Mouse (Mus musculus): ENCODE results near the gene Atp6v0a4. TPM values are rescaled to one million over a fixed set of nuclear protein-coding genes. Genes with fewer than 3 reads are reported as not detected.

The Atp6v0a4 gene
- total RNA-seq, 4 experiments from 2014 or later: 1.6 to 13.4 (median 6.3) TPM

DNA sequence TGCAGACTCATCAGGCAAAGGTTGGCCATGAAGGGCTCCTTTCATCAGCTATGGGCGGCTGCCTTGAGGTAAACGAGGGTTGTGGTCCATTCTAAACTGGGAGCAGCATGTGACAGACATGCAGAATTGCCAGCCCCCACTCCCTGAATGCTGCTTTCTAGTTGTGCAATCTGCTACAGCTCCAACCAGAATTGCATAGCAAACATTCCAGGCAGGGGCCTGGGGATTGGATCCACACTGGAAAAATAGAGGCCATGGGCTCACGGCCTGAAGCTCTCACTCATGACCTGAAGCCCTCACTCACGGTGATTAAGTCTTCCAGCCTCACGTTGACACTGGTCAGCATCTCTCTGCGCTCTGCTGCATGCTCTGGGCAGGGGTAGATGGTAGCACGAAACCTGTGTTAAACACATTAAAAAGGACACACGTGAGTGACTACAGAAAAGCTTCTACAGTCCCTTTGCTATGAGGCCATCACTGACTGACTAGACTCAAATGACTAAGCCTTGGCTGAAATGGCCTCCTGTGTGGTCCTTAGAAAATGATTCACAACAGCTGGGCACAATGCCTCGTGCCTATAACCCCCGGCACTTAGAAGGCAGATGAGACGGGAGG is 42.6 kb downstream of the Atp6v0a4 start:
- no peak for DNase-seq (ENCODE audit: low spot score in 2 of 2)

DNA sequence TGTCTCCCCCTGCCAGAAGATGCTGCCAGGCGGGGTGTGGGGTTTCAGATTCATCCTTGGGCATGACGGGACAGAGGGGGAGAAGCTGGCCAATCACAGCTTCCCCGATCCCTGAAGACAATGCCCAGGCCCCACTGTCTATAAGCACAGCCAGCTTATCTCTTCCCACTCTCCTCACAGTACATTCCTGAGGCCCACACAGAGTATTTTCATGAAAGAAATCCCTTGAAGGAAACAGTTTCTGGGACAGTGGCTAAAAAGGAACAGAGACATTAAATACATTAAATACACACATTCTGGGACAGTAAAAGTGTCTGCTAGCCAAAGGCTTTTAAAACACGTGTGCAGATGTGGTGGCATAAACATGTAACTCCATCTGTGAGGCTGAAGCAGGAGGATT is 44.0 kb downstream of the Atp6v0a4 start:
- no peak for DNase-seq (ENCODE audit: low spot score in 2 of 2)

DNA sequence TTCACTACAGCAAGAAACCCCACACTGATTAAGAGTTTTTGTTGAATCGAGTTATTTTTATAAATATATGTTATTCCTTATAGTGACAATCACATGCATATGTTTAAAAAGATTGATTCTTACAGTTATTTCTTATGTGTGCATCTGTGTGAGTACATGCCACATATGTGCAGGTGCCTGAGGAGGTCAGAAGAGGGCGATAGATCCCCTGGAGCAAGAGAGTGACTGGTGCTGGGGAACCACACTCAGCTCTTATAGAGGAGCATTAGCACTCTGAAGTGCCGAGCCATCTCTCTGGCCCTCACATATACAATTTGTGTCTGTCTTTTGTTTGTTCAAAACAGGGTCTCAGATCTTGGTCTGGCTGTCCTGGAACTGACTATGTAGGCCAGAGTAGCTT is 50.8 kb downstream of the Atp6v0a4 start:
- DNase-seq (ENCODE audit: low spot score in 2 of 2): no peak

DNA sequence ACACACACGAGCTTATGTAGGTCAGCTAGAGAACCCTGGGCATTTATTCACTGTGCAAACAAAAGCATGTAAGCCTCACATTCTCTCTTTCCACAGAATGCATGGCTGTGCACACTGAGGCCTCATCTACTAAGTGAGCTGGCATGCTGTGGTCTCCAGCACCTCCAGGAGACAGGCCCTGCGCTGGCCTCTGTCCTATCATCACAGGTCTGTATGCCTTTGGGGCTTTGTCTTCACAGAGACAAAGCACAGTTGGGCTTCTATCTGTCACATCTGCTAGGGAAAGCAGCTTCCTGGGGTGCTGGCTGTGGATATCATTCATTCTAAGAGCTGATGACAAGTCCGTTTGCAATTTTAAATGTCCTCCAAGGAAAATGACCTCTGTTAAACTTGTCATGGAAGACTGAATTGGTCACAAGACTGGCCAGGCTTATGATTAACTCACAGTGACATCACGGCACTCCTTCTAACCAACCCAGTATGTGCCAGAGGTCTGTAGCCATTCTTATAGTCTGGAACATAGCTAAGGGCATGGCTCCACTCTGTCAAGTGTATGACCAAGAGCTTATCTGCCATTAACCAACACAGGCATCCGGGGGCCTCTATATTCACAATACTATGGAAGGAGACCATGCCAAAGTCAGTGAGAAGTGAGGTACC is 52.1 kb downstream of the Atp6v0a4 start:
- no peak for DNase-seq (ENCODE audit: low spot score in 2 of 2)

DNA sequence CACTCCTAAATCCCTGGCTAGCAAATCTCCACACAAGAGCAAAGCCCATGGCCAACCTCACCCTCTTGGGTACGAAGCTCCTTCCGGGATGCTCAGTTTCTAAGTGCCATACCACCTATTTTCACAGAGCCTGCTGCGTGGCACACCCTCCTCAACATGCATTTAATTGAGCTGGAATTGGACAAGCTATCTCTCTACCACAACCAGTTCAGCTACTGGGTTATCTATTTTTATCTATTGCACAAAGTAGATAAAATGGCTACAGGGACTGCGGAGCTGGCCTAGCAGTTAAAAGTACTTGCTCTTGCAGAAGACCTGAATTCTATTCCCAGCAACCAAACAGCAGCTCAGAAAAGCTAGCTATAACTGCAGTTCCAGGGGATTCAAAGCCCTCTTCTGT is 53.1 kb downstream of the Atp6v0a4 start:
- no peak for DNase-seq (ENCODE audit: low spot score in 2 of 2)

DNA sequence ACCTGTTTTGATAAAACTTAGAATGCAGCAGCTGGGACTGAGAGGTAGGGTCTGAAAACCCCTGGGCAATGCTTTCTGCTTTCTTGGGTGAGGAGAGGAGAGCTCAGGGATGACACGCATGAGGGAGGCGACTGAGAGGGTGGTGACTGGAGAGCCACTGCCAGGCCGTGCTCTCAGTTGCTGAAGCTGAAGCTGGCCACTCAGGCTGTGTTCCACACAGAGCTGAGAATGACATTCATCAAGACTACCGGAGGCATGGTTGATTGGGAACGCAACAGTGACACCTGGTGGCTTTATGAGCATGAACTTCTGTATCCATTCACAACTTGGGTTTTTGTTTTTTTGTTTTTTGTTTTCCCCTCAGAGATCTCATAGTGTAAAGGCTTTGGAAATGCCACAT is 58.2 kb downstream of the Atp6v0a4 start:
- DNase-seq (ENCODE audit: low spot score in 2 of 2): peak; percentile 36 to 50

DNA sequence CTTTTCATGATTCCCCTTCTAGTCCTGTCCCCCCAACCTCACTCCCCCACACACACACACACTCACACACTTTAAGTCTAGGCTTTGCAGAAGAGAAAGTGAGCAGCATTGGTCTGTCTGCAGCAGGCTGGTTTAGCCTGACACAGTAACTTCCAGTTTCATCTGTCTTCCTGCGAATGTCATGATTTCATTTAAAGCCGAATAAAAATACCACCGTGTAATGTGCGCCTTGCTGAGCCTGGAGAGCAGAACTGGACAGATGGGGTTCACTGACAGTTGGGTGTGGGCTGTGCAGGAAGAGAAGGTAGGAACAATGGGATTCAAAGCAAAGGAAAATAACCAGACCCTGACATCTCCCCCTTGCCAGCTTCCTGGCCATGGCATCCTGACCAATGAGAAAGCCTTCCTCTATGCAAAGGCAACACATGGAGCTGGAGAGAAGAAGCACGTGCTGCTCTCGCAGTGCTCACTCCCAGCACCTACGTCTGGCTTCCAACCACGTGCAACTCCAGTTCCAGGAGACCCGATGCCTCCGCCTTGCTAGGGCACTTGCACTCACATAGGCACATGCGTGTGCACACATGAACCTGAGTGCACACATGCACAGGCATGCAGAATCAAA is 58.8 kb downstream of the Atp6v0a4 start:
- DNase-seq (ENCODE audit: low spot score in 2 of 2): peak; percentile 21 to 43

DNA sequence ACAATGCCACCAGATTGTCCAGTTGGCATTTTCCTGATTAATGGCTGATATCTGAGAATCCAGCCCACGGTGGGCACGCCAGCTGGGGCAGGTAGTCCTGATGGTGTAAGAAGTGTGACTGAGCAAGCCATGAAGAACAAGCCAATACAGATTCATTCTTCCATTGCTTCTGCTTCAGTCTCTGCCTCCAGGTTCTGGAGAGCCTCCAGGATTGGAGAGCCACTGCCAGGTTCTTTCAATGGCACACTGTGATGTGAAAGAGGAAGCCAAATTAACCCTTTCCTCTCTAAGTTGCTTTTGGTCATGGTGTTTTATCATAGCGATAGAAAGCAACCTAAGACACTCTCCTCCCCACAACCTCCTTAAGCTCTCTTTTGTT is 59.3 kb downstream of the Atp6v0a4 start:
- peak; percentile 5 to 48 for DNase-seq (ENCODE audit: low spot score in 2 of 2)

DNA sequence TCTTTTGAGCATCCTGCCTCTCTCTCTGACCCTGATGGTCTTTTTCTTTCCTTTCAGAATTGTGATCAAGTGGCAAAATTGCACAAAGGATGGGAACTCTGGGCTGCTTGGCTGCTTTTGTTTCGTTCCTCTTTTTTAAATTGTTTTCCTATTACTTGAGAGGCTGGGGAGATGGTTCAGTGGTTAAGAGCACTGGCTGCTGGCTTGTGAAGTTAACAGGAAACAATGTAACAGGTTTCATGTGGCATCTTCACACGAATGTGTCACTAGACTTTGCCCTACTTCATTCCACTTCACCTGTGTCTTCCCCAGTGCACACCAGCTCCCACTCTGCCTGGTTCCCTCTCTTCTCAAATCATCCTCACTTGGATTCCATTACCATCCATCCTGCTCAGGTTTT is 59.8 kb downstream of the Atp6v0a4 start:
- no peak for DNase-seq (ENCODE audit: low spot score in 2 of 2)

DNA sequence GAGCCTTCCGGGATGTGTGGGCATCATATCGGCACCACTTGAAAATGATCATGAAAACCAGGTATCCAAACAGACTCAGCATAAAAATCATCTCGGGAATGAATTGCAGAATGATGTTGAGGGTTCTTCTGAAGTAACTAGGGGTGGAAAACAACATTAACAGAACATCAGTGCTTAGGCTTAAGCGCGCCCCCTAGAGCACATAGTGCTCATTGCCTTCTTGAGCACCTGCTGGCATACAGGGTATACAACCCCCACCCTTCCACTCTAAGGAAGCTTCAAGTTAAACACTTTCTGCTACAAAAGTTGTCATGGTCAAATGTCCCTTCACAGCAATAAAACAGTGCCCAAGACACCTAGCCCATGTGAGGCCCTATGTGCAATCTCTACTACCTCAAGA is 65.6 kb downstream of the Atp6v0a4 start:
- DNase-seq (ENCODE audit: low spot score in 2 of 2): no peak

DNA sequence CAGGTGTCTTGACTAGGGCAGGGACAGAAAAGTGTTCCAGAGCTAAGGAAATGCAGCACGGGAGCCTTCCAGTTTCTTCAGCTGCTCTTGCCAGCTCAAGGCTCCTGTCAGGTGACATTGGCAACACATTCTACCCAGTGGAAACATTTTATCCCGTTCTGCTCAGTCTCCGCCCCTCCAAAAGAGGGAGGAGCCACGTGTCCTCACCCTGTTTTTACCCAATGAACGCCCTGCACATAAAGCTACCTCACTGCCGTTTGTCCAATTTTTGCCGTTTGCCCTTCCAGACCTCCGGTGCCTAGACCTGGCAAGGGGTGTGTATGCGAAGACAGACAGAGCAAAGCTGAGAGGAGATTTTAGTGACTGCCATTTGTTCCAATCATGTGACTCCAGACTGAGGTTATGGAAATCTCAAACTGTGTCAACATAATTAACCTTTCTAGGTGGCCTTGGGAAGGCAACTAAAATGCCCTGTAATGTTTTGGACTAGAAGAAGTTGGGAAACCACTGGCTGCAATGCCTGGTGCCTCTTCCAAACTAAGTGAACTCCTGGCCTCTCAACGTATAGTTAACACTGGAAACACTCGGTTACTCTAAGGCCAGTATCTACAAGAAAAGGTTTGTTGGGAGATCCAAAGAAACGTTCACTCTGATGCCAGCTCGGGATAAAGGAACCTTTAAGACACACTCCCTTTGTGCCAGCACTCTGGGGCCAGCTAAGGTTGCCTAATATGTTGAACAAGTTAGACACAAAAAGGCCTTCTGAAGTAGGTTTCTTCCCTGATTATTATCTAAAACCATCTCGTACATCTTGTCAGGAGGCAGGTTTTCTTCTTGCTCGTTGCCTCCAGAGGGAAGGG is 68.7 kb downstream of the Atp6v0a4 start:
- no peak for DNase-seq (ENCODE audit: low spot score in 2 of 2)

DNA sequence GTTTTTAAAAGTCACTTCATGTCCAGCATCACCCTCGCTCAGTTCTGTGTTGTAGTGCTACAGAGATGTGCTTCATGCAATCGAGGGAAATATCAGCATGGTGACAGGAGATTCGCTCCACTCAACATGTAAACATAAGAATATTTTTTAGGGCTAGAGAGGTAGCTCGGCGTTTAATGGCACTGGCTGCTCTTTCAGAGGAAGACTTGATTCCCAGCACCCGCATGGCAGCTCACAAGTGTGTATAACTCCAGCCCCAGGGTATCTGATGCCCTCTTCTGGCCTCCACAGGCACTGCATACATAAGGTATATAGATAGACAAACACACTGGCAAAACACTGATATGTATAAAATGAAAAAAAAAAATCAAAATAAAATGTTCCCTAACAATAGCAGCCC is 74.8 kb downstream of the Atp6v0a4 start:
- DNase-seq (ENCODE audit: low spot score in 2 of 2): no peak

DNA sequence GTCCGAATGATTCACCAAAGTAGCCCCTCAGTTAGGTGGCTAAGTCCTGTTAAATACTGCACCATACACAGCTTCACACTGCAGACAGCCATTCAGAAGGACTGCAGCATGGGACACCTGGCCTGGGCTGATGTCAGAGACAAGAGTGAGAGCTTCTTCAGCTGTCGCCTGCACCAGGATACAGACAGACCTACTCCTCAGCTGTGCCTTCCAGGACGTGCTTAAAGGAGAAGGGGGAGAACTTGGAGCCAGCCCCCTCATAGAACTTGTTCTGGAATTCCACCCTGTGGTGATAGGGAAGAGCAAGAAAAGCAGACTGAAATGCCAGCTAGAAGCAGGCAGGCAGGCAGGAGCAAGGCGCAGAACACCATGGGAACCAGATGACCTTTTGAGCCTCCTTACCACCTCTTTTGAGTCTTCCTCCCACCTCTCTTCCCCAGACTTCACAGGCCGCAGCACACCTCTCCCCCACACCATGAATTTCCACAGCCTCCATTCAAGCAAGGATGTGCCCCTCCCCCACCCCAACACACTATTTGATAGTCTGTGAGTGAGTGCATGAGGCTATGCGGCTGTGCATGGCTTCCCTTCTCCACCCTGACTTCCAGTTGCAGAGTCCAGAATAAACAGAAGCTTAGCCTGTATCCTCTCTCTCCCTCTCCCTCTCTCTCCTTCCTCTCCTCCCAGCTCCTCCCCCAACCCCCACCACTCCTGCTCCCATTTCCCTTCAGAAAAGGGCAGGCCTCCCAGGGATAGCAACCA is 75.4 kb downstream of the Atp6v0a4 start:
- no peak for DNase-seq (ENCODE audit: low spot score in 2 of 2)

DNA sequence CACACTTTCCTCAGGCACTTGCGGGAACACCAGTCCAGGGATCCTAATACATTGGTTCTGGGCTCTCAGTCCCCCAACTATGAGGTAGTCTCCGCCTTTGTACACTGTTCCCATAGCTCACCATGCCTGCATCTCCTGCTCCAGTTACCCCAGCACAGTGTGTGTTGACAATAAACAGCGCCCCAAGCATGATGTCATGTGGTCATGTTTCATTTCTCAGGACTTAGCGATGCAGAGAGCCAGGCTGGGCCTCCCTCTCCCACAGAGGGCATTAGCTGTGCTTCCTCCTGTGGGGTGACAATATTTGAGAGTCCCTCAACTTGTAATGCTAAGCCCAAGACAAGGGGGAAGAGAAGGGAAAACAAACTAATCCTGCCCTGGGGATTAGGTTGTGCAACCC is 76.4 kb downstream of the Atp6v0a4 start:
- no peak for DNase-seq (ENCODE audit: low spot score in 2 of 2)

DNA sequence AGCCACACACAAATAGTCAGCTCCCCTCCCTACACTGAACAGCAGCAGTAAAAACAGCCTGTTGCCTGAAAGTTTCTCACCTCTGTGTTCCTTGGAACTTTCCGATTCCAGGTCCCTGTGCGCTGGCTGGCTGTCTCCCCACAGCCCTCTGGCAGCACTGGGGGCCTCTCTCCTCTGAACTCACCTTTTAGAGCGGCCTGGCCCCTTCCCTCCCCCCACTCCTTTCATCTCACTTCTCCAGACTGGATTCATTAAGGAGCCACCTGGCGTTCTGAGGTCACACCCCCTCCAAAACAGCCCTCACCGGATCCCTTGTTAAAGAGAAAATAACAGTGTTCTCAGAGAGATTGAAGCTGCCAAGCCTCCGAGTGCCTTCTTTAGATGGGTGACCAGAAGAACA is 77.5 kb downstream of the Atp6v0a4 start, which contains the start of gene Svopl:
Gene Svopl (minus strand): TSS at position 159 of the 400 bp plus-strand sequence.
- no peak for DNase-seq (ENCODE audit: low spot score in 2 of 2)

DNA sequence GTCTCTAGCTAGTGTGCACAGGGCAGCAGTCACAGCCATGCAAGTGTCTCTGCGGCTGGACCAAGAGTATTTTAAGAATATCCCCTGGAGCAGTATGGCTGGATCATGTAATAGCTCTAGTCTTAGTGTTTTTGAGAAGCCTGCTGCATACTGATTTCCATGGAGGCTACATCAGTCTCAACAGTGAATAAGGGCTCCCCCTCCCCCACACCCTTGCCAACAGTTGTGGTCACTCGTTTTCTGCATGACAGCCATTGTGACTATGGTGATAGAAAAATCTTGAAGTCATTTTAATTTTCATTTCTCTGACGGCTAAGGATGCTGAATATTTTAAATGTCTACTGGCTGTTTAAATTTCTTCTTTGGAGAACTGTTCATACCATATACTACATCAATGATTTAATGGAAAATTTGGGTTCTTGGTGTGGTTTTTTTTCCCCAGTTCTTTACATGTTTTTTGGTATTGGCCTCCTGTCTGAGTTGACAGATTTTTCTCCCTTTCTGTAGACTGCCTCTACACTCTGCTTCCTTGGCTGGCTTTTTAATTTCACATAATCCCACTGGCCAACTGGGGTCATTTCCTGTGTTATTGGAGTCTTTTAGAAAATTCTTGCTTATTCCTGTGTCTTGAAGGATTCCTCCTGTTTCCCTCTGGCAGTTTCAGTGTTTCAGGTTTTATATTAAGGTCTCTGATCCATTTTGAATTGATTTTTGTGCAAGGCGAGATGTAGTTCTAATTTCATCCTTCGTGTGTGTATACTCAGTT is 91.4 kb downstream of the Atp6v0a4 start:
- DNase-seq (ENCODE audit: low spot score in 2 of 2): no peak

DNA sequence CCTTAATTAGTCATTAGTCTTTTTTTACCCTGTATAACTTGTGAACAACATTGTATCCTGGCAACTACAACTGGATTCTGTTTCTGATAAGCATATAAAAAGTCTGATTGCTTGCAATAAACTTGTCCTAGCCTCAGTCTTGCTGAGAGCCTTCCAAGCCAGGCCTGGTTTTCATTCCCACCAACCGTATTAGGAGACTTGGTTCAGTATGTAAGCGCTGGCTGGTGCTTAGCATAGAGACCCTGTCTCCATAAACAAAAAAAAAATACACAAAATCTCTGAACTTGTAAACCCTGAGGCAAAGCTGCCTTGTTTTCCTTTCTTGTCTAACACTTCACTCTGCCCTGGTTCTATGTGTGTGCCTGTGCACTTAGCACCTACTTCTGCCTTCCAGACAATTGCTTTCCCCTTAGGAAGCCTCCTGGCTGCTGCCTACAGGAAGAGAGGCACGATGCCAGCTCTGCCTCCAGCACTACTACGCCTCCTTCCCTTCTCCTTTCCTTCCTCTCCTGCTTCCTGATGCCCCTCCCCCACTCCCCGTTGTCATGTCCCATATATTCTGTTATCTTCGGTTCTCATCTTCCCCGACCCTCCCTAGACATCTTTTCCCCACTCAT is 92.4 kb downstream of the Atp6v0a4 start:
- DNase-seq (ENCODE audit: low spot score in 2 of 2): no peak

DNA sequence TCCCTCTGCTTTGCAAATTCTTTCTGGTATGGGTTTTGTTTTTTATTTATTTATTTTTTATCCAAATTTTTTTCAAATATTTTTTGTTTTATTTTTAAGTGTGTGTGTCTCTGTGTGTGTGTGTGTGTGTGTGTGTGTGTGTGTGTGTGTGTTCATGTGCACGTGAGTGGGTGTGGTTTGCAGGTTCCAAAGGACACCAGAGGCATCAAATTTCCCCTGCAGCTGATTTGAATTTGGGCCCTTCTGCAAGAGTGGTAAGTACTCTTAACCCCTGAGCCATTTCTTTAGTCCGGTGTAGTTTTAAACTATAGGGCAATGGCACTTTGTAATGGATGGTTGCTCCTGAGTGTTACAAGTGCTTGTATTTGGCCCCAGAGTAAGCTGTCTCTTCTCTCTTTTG is 96.2 kb downstream of the Atp6v0a4 start:
- DNase-seq (ENCODE audit: low spot score in 2 of 2): no peak

DNA sequence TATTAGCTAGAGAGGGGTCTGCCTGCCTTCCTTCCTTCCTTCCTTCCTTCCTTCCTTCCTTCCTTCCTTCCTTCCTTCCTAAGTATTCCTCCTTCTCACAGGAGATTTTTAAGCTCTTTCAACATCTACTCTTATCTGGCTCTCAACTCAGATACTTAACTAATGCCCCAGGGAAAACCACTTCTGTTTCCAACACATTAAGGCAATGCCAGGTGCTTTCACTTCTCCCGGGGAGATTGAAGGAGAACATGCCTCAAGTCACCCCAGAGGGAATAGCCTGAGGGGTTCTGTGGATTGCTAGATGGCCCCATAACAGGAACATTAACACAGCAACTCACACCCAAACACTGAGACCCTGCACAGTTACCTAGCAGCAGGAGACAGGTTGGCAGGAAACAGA is 96.6 kb downstream of the Atp6v0a4 start:
- no peak for DNase-seq (ENCODE audit: low spot score in 2 of 2)

DNA sequence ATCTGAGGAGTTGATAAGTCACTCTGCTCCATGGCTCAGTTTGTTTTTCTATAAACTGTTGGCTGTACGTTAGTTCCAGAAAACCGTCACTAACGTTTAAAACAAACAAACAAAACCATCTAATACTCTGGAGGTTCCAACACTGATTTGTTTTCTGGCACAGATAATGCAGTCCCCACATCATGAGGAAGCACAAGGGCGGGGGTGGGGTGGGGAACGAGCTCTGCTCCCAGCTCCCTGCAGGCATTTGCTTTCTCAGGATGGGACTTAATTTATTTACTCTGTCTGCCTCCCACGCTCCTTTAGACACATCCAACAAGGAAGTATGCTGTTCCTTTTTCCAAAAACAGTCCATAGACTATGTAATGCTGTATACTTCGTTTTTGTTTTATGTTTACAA is 101.1 kb downstream of the Atp6v0a4 start:
- DNase-seq (ENCODE audit: low spot score in 2 of 2): no peak
